Mouse (Mus musculus) lung, postnatal 0 days (tissue): Measurements from ENCODE around the gene Cers4. TPM values are rescaled to one million over a fixed set of nuclear protein-coding genes. Genes with fewer than 3 reads are reported as not detected.
A peak's percentile ranks its signal among the peaks of the same experiment; 100 is the strongest.

Experiments
- ATAC-seq: fragments of 200-750 bp; cut with Nextera tagmentation; 2 replicates; pipeline ENCODE4 v1.8.0; 2017; ENCODE audit warnings: moderate library complexity
- DNase-seq: peaks from one replicate; pipeline ENCODE4 v3.0.0-alpha.2; 2016; ENCODE audit warnings: low spot score
- H3K27ac ChIP-seq: fragments of 300-500 bp; sonication (generic); 2 replicates; pipeline ENCODE4 v1.5.1; 2014; ENCODE audit warnings: antibody characterized with exemption, mild to moderate bottlenecking, low read length, mixed read lengths
- H3K27me3 ChIP-seq: fragments of 300-500 bp; sonication (generic); replicated peaks from 2 replicates; pipeline ENCODE4 v1.6.1; 2014; ENCODE audit warnings: low read length, mixed read lengths; ENCODE audit not compliant: insufficient read depth
- H3K36me3 ChIP-seq: fragments of 300-500 bp; sonication (generic); 2 replicates; pipeline ENCODE4 v1.6.1; 2014; ENCODE audit warnings: low read length, mixed read lengths; ENCODE audit not compliant: insufficient read depth
- H3K4me1 ChIP-seq: fragments of 300-500 bp; sonication (generic); 2 replicates; pipeline ENCODE4 v1.6.1; 2014; ENCODE audit warnings: antibody characterized with exemption, low read depth, low read length, mixed read lengths; ENCODE audit not compliant: insufficient read depth
- H3K4me2 ChIP-seq: fragments of 300-500 bp; sonication (generic); replicated peaks from 2 replicates; pipeline ENCODE4 v1.6.1; 2014; ENCODE audit warnings: low read depth, mild to moderate bottlenecking, low read length, moderate library complexity, mixed read lengths
- H3K4me3 ChIP-seq: fragments of 300-500 bp; sonication (generic); 2 replicates; pipeline ENCODE4 v1.5.1; 2014; ENCODE audit warnings: low read depth, low read length
- H3K9ac ChIP-seq: fragments of 300-500 bp; sonication (generic); replicated peaks from 2 replicates; pipeline ENCODE4 v1.6.1; 2014; ENCODE audit warnings: low read depth, mild to moderate bottlenecking
- H3K9me3 ChIP-seq: fragments of 300-500 bp; sonication (generic); 2 replicates; pipeline ENCODE4 v1.6.1; 2016; ENCODE audit warnings: low read length, mixed read lengths
- CTCF ChIP-seq: IDR thresholded peaks from 2 replicates; pipeline ENCODE4 v1.5.1; 2016; ENCODE audit warnings: antibody characterized with exemption, mild to moderate bottlenecking
- EP300 ChIP-seq: IDR thresholded peaks from 2 replicates; pipeline ENCODE4 v1.6.1; 2016; ENCODE audit warnings: antibody characterized with exemption, mild to moderate bottlenecking, control low read depth
- WGBS: fragments of 180-500 bp; shearing (Covaris S2); extraction: QIAGEN DNeasy Blood & Tissue Kit; methylation state at CpG from one replicate; pipeline ENCODE4 v1.1.7; 2014; 5-methylcytosine and 5-hydroxymethylcytosine counted together
- polyA plus RNA-seq: library from polyadenylated mRNA; unstranded; fragments of >200 nt; fragmentation: Nextera tagmentation; extraction: Ambion mirVana; gene quantifications from 2 replicates; pipeline ENCODE4 v1.2.1, GENCODE M21; 2015

The Cers4 gene
- polyA plus RNA-seq: 55.3 and 58.6 TPM in 2 replicates

- Histone ChIP-seq H3K9me3 (no peaks in the 10 kb centered on the region), H3K4me3 (peak within 1 kb of the TSS; percentile 61), H3K9ac (peak within 1 kb of the TSS; percentile 55), H3K4me2 (peak within 1 kb of the TSS; percentile 92), H3K36me3 (no peaks in the 10 kb centered on the region), H3K4me1 (peaks cover 10% of the 10 kb centered on the region; the same call in 1 of the 2 replicates), H3K27ac (peak within 1 kb of the TSS; percentile 75), H3K27me3 (no peaks in the 10 kb centered on the region)
- TF ChIP-seq CTCF (no peak), EP300 (no peak)
- ATAC-seq (peak; percentile 95), DNase-seq (peak; percentile 94)
- under 1% methylated on average over 35 of the region's 39 CpGs for WGBS
Observed at GRCm38 (mm10) chr8:4492851-4493685, at the start of gene Cers4. Gene Cers4 (plus strand): TSS chr8:4493026.

DNA sequence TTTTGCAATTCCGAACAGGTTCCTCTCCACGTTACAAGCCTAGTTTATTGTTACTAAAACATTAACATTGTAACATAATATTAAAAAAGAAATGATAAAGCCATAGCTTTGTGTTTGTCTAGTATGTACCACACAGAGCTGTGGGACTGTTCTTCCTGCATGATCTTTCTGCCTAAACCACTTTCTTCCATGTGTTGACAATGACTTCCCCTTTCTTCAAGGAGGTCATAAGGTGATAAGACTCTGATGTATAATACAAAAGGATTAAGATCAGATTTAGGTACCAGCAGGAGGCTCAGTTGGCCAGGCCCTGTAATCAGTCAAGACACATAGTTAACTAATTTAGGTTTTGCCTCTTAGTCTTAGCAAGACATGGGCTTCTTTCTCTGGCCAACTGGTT, 34.7 kb upstream of the Cers4 start:
- DNase-seq: no peak
- Histone ChIP-seq H3K4me2 (no peak overlapping the region), H3K9me3 (no peaks in the 10 kb centered on the region), H3K27ac (no peak overlapping the region), H3K4me3 (no peak overlapping the region), H3K4me1 (no peaks in the 10 kb centered on the region), H3K27me3 (no peaks in the 10 kb centered on the region), H3K9ac (no peak overlapping the region), H3K36me3 (no peaks in the 10 kb centered on the region)
- TF ChIP-seq EP300 (no peak), CTCF (no peak)
- ATAC-seq: no peak
- WGBS: 81% methylated on average over 2 of the region's 2 CpGs

GRCm38 (mm10) chr8:4463061-4463460, 29.8 kb upstream of the Cers4 start:
- Histone ChIP-seq H3K36me3 (no peaks in the 10 kb centered on the region), H3K4me3 (no peak overlapping the region), H3K27ac (no peak overlapping the region), H3K9me3 (no peaks in the 10 kb centered on the region), H3K4me2 (no peak overlapping the region), H3K9ac (no peak overlapping the region), H3K27me3 (no peaks in the 10 kb centered on the region), H3K4me1 (no peaks in the 10 kb centered on the region)
- TF ChIP-seq CTCF (no peak), EP300 (no peak)
- ATAC-seq: no peak
- no peak for DNase-seq
- WGBS: 96% methylated on average over 2 of the region's 2 CpGs

GRCm38 (mm10) chr8:4474419-4475187, 18.2 kb upstream of the Cers4 start:
- ATAC-seq: no peak
- no peaks in the 10 kb centered on the region for H3K27me3 ChIP-seq

GRCm38 (mm10) chr8:4481154-4481553, 11.7 kb upstream of the Cers4 start:
- 73% methylated on average over 4 of the region's 4 CpGs for WGBS
- no peaks in the 10 kb centered on the region for H3K27me3 ChIP-seq
- TF ChIP-seq CTCF (no peak), EP300 (no peak)
- H3K9ac ChIP-seq: no peak overlapping the region
- no peak overlapping the region for H3K27ac ChIP-seq
- no peaks in the 10 kb centered on the region for H3K4me1 ChIP-seq
- H3K4me2 ChIP-seq: no peak overlapping the region
- ATAC-seq (no peak), DNase-seq (no peak)
- no peak overlapping the region for H3K4me3 ChIP-seq
- H3K9me3 ChIP-seq: no peaks in the 10 kb centered on the region
- H3K36me3 ChIP-seq: no peaks in the 10 kb centered on the region

More at GRCm38 (mm10) chr8:4474419-4475187, 18.2 kb upstream of the Cers4 start:
- Histone ChIP-seq H3K27ac (no peak overlapping the region), H3K36me3 (no peaks in the 10 kb centered on the region), H3K9me3 (no peaks in the 10 kb centered on the region), H3K4me3 (no peak overlapping the region), H3K9ac (no peak overlapping the region), H3K4me1 (no peaks in the 10 kb centered on the region), H3K4me2 (no peak overlapping the region)
- no peak for TF ChIP-seq EP300
- TF ChIP-seq CTCF: no peak
- WGBS: 69% methylated on average over 7 of the region's 7 CpGs
- DNase-seq: no peak

- H3K27ac ChIP-seq: no peak overlapping the region
- no peak overlapping the region for H3K4me3 ChIP-seq
- H3K4me2 ChIP-seq: no peak overlapping the region
- 48% methylated on average over 4 of the region's 4 CpGs for WGBS
- no peak overlapping the region for H3K9ac ChIP-seq
- H3K4me1 ChIP-seq: no peaks in the 10 kb centered on the region
- TF ChIP-seq CTCF (no peak), EP300 (no peak)
- no peaks in the 10 kb centered on the region for H3K9me3 ChIP-seq
- DNase-seq (no peak), ATAC-seq (no peak)
- no peaks in the 10 kb centered on the region for H3K27me3 ChIP-seq
- H3K36me3 ChIP-seq: no peaks in the 10 kb centered on the region
Observed at GRCm38 (mm10) chr8:4481586-4481985, 11.2 kb upstream of the Cers4 start.
